Mouse (Mus musculus) heart, adult 11 months (tissue): ENCODE results near the gene Gna13.

ENCODE experiments used
- DNase-seq: peaks from one replicate; pipeline ENCODE4 v3.0.0; 2022

Gna13 gene

DNA sequence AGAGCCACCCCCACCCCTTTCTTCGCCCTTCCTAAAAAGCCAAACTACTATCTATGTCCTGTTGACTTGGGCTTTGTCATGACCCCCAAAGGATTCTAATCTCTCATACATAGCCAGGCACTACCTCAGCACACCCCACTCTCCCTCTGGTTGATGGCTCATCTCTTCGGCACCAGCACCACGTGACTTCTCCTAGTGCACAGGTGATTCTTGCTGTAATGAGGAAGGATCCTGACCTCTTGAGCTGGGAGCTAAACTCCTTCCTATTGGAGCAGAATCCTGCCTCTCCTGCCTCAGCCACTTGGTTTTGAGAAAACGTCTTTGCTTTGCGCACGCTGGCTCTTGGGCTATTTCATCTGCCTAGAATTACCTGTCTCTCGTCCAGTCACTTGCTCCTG, 12.3 kb upstream of the Gna13 start:
- no peak for DNase-seq

DNA sequence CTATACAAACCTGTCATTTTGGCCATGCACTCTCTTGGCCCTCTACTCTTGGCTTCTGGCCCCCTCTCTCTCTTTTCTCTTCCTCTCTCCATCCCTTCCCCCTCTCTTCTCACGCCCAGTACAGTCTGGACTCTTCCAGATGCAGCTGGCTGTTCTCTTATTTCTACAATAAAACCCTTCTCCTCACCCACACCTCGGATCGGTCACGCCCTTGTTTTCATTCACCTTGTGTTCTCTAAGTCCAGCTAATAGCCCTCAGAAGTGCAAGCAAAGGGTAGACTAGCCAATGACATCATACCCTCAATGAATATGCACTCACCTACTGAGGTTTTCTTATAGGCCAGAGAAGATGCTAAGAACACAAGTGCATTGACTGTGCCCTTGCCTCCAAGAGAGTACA, 11.1 kb upstream of the Gna13 start:
- DNase-seq, result no peak

DNA sequence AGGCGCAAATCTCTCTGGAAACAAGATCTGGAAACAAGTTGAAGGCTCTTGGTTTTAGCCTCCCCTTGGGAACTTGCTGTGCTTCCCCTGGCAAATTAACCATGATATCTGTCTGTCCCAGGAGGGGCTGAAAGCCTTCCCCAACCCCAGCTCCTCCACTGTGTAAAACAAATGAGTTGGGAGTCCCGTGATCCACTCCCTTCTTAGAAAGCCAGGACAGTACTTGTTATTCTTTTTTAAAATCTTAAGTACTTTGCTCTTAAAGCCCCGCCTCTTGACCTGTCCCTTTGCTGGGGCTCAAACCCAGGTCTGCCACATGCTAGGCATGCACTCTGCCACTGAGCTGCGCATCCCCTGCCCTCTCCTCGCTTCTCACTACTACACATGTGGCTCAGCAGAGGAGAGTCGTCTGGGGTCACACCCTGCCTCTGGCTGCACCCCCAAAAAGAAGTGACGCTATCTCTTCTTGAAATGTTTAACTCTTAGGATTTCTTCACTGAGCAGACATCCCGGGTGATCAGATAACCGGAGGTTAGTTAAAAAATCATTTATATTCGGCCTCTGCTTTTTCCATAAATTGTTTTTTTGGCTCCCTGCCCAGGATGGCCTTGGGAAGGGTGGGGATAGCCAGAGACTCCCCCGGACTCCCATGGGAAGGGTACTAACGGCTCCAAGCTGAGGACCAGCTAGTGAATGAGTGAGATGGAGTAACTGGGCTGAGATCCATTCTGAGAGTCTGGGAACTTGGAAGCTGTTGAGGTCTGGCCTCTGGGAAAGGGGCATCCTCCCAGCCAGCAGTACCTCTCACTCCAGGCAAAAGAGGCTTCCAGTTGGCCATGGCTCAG, 9.0 kb upstream of the Gna13 start:
- DNase-seq, result peak; percentile 87

GRCm38 (mm10) chr11:109354236-109354613, 8.4 kb upstream of the Gna13 start:
- DNase-seq, result peak; percentile 87

DNA sequence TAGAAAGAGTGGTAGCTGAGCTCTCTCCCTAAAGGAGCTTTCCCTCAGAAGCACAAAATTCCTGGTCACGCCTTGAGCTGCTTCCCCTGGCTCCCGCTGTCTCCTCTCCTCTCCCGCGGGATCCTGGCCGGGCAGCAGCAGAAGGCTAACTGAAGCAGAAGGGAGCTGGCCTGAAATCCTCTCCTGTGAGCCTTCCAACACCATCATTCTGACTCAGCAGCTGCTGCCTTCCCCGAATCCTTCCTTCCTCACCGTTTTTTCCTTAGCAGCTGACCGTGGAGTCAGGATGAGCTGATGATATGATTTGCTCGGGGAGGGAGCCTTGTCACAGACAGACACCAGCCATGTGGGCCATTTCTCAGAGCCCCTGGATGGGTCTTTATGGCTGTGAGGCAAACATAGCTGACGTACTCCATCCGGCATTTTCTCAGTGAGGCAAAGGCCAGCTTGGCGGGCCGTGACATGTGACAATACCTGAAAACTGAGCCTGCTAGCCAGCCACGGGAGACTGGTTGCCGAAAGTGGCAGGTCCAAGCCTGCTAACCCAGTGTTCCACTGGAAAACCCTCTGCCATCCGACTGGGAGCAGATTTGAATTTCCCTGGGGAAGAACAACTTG, 6.8 kb upstream of the Gna13 start:
- DNase-seq, result peak; percentile 97

GRCm38 (mm10) chr11:109357171-109357570, 5.5 kb upstream of the Gna13 start:
- DNase-seq, result peak; percentile 88

DNA sequence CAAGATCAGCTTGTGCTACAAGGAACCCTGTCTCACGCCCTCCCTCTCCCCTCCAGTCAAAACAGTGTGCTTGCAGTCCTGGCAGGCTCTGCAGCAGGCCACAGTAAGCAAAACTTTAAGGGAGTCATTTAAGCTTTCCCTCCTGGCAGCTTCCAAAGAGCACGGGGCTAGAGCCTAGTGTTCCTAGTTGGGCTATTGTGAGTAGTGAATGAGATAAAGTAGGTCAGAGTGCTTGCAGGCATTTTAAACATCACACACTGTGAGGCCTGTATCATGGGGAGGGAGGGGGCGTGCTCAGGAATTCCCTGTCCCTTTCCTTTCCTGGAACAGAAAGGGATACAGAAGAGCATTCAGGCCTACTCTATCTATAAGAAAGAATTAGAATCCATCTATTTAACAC, 4.1 kb upstream of the Gna13 start:
- DNase-seq, result peak; percentile 91

GRCm38 (mm10) chr11:109359043-109359752, 3.4 kb upstream of the Gna13 start:
- DNase-seq, result peak; percentile 87

DNA sequence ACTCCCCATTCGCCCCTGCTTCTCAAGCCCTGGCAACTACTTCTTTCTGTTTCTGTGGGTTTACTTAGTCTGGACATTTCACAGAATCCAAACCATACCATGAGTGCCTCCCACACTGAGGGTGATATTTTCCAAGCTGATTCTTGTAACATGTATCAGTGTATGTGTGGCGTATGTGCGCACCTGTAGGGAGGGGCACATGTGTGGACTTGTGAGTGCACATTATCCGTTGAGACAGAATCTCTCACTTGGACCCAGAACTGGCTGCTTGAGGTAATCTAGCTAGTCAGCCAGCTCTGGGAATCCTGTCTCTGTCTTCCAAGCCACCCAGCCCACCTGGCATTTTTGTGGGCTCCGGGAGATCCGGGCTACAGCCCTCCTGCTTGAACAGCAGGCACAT, 2.5 kb upstream of the Gna13 start:
- DNase-seq, result peak; percentile 88

- peak; percentile 90 for DNase-seq
Measured at GRCm38 (mm10) chr11:109360581-109361040, 2.0 kb upstream of the Gna13 start.

DNA sequence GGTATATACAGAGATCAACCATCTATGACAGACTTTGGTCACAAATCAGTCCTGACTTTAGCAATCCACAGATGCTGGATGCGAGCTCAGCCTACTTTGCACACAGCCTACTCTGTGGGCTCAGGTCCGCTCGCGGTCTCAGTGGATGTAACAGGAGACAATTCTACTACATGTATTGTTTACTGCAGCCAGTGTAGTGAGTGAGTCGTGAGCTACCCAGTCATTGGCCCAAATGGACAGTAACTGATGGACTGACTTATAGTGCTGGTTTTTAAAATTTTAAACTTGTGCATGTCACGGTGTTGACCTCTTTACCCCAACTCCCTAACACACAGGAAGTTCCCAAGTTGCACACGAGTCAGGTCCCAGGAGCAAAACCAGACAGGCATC, 1.4 kb upstream of the Gna13 start:
- DNase-seq, result peak; percentile 91

- peak; percentile 97 for DNase-seq
Measured at GRCm38 (mm10) chr11:109361631-109362462, 784 bp upstream of the Gna13 start.

DNA sequence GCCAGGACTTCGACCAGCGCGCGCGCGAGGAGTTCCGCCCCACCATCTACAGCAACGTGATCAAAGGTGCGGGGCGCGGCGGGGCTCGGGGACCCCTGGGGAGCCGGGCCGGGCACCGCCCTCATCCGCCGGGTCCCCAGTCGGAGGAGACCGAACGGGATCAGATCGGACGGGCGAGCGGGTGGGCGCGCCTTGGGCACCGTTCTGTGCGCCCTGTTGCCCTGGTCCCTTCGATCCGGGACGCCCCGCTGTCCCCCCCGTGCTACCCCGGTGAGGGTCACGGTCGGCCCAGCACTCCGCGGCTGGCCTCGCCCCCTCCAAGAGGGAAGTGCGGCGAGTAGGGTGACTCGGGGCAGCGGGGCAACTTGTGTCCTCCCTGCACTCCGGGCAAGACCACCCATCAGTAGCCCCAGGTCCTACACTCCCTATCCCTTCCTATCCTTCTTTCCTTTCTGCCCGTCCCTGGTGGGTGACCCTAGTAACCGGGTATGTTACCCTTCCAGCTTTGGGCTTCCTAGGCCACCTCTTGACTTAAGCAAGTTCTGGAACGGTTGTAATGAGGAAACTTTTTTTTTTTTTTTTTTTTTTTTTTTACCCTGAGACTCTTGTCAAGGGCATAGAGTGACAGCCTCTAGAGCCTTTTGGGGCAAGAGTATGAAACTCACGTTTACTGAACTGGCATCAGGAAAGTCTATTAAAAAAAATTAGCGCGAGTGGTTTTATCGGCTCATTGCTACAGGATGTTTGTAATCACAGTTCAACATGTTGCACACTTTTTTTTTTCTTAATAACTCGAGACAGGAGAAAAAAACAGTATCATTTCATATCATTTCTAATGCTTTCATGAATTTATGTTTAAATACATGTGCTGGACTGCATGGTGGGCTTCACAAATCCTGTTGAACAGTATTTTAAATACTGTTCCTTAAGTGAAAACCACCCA, 831 bp downstream of the Gna13 start:
- DNase-seq, result peak; percentile 98

- DNase-seq, result no peak
Measured at GRCm38 (mm10) chr11:109364337-109364736, 1.7 kb downstream of the Gna13 start.

- peak; percentile 88 for DNase-seq
Measured at GRCm38 (mm10) chr11:109364881-109365280, 2.2 kb downstream of the Gna13 start.

- DNase-seq, result no peak
Measured at GRCm38 (mm10) chr11:109365818-109366217, 3.2 kb downstream of the Gna13 start.

GRCm38 (mm10) chr11:109366802-109367579, 4.4 kb downstream of the Gna13 start:
- DNase-seq, result no peak

DNA sequence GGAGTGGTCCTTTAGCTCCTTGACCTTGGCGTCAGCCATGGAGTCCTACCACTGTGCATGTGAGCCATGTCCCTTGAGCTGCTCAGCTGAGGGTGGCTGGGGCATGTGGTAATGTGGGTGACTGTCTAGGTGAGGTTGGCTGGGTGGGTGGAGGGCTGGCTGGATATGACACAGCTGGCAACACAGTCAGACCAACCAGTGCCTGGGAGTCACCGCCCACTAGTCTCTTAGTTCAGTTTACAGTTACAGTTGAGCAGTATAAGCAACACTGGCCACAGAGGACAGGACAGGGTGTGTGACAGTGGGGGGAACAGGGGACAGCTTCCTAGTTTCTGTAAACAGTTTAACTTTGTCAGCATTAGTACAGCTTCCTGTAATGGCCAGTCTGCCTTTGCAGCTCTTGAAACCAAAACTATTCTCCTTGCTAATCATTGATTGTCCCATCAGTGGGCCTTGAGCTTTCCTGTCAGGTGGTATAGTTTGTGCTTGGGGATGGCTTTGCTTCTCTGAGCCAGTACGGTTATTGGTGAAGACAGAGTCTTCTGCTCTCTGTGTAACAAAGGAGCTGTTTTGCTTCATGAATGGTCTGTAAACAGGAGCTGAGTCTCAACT, 6.5 kb downstream of the Gna13 start:
- DNase-seq, result peak; percentile 96

GRCm38 (mm10) chr11:109375412-109375811, 12.8 kb downstream of the Gna13 start:
- DNase-seq, result no peak

- no peak for DNase-seq
Measured at GRCm38 (mm10) chr11:109376484-109377143, 14.0 kb downstream of the Gna13 start.
